Mouse (Mus musculus) lung, postnatal 0 days (tissue): ENCODE data around the gene Creld1.

Experiments
- CTCF ChIP-seq: IDR thresholded peaks from 2 replicates; pipeline ENCODE4 v1.5.1; 2016; ENCODE audit warnings: antibody characterized with exemption, mild to moderate bottlenecking
- EP300 ChIP-seq: IDR thresholded peaks from 2 replicates; pipeline ENCODE4 v1.6.1; 2016; ENCODE audit warnings: antibody characterized with exemption, mild to moderate bottlenecking, control low read depth

GRCm38 (mm10) chr6:113458635-113459034 is 24.5 kb upstream of the Creld1 start:
- peak; percentile 9; the same call in 1 of the 2 replicates for TF ChIP-seq CTCF
- TF ChIP-seq EP300 = no peak
